Mouse (Mus musculus) CH12.LX (cell line): ENCODE results near the gene Plxna2.

Experiments
- CHD2 ChIP-seq: IDR thresholded peaks from 2 replicates; pipeline ENCODE4 v1.6.1; 2011; ENCODE audit warnings: low read length, improper control_type of control experiment
- CTCF ChIP-seq, 2 experiments: IDR thresholded peaks in 1 of 2; conservative IDR thresholded peaks in 1 of 2; 2 replicates each; pipeline ENCODE4 v1.5.1; 2011 to 2012; ENCODE audit warnings: low read depth in 2 of 2, low read length in 2 of 2, improper control_type of control experiment in 1 of 2, inconsistent platforms in 1 of 2, mild to moderate bottlenecking in 1 of 2, moderate library complexity in 1 of 2
- GABPA ChIP-seq: IDR thresholded peaks from 2 replicates; pipeline ENCODE4 v1.6.1; 2012; ENCODE audit warnings: low read depth, low read length, improper control_type of control experiment, inconsistent platforms; ENCODE audit not compliant: insufficient replicate concordance
- POLR2A ChIP-seq: IDR thresholded peaks from 2 replicates; pipeline ENCODE4 v1.6.1; 2011; ENCODE audit warnings: low read depth, mild to moderate bottlenecking, improper control_type of control experiment, low read length
- ZC3H11A ChIP-seq: IDR thresholded peaks from 2 replicates; pipeline ENCODE4 v1.6.1; 2012; ENCODE audit warnings: low read depth, mild to moderate bottlenecking, inconsistent platforms, low read length, improper control_type of control experiment
- ZKSCAN1 ChIP-seq: IDR thresholded peaks from 2 replicates; pipeline ENCODE4 v1.6.1; 2012; ENCODE audit warnings: low read depth, inconsistent platforms, low read length, improper control_type of control experiment, borderline replicate concordance
- ZMIZ1 ChIP-seq: IDR thresholded peaks from 2 replicates; pipeline ENCODE4 v1.6.1; 2012; ENCODE audit warnings: low read depth, mild to moderate bottlenecking, inconsistent platforms, low read length, improper control_type of control experiment

- no peak for TF ChIP-seq CTCF (conservative IDR thresholded peaks at IDR 0.05 in 1 of 2, IDR thresholded peaks at IDR 0.05 in 1 of 2; ENCODE audit: low read depth in 2 of 2, low read length in 2 of 2)
- TF ChIP-seq ZMIZ1 = no peak
- TF ChIP-seq POLR2A = no peak
- TF ChIP-seq ZKSCAN1 = no peak
- no peak for TF ChIP-seq ZC3H11A
- TF ChIP-seq CHD2 = no peak
- no peak for TF ChIP-seq GABPA
Observed at GRCm38 (mm10) chr1:194663021-194663420, 45.0 kb downstream of the Plxna2 start.
